Mouse (Mus musculus) lung, postnatal 36 days (tissue): ENCODE results near the gene Dntt.

Experiments
- DNase-seq: peaks from one replicate; pipeline ENCODE4 v3.0.0; 2022; ENCODE audit warnings: mixed read lengths

The Dntt gene

GRCm38 (mm10) chr19:41029219-41029618, at the start of gene Dntt:
TSS of gene Dntt (plus strand) at chr19:41029275.
- DNase-seq: no peak

- no peak for DNase-seq
Measured at GRCm38 (mm10) chr19:40980671-40981070, 48.4 kb upstream of the Dntt start.

GRCm38 (mm10) chr19:40984536-40984935, 44.5 kb upstream of the Dntt start:
- DNase-seq: no peak

- DNase-seq: no peak
Measured at GRCm38 (mm10) chr19:40988856-40989255, 40.2 kb upstream of the Dntt start.

GRCm38 (mm10) chr19:40989961-40990600, 39.0 kb upstream of the Dntt start:
- no peak for DNase-seq

GRCm38 (mm10) chr19:40990781-40991343, 38.2 kb upstream of the Dntt start:
- no peak for DNase-seq

GRCm38 (mm10) chr19:40991626-40992025, 37.4 kb upstream of the Dntt start:
- DNase-seq: no peak

GRCm38 (mm10) chr19:40992096-40992495, 37.0 kb upstream of the Dntt start:
- DNase-seq: no peak

- no peak for DNase-seq
Measured at GRCm38 (mm10) chr19:40992517-40993044, 36.5 kb upstream of the Dntt start.

GRCm38 (mm10) chr19:40993356-40993755, 35.7 kb upstream of the Dntt start:
- DNase-seq: no peak

- peak; percentile 85 for DNase-seq
Measured at GRCm38 (mm10) chr19:40994057-40994585, 35.0 kb upstream of the Dntt start, which contains the start of gene Blnk. TSS of gene Blnk (minus strand) at chr19:40994535.

GRCm38 (mm10) chr19:40994911-40995310, 34.2 kb upstream of the Dntt start:
- no peak for DNase-seq

- DNase-seq: no peak
Measured at GRCm38 (mm10) chr19:40995449-40996401, 33.4 kb upstream of the Dntt start.

- DNase-seq: no peak
Measured at GRCm38 (mm10) chr19:40996722-40997121, 32.4 kb upstream of the Dntt start.

- peak; percentile 65 for DNase-seq
Measured at GRCm38 (mm10) chr19:40998469-40999170, 30.5 kb upstream of the Dntt start.

- no peak for DNase-seq
Measured at GRCm38 (mm10) chr19:40999569-40999968, 29.5 kb upstream of the Dntt start.

GRCm38 (mm10) chr19:41003694-41004315, 25.3 kb upstream of the Dntt start:
- no peak for DNase-seq

GRCm38 (mm10) chr19:41006621-41007020, 22.5 kb upstream of the Dntt start:
- no peak for DNase-seq

GRCm38 (mm10) chr19:41007326-41007725, 21.7 kb upstream of the Dntt start:
- no peak for DNase-seq

- no peak for DNase-seq
Measured at GRCm38 (mm10) chr19:41007733-41008132, 21.3 kb upstream of the Dntt start.

GRCm38 (mm10) chr19:41008674-41009395, 20.2 kb upstream of the Dntt start:
- no peak for DNase-seq
